Mouse (Mus musculus): ENCODE measurements at regions not wholly inside any gene's neighbourhood (a gene's known extent, or its start where the extent isn't known, plus 50 kb on each side); places are given as distances from the start of the nearest gene placed in this dataset.

- no peak for TF ChIP-seq CTCF (IDR thresholded peaks at IDR 0.05)
- TF ChIP-seq EP300 (IDR thresholded peaks at IDR 0.05): no peak
Observed at GRCm38 (mm10) chr7:67426076-67426475, 53.4 kb upstream of the Mef2a start.
